Mouse (Mus musculus): ENCODE data around the gene Fbxo44. TPM values are rescaled to one million over a fixed set of nuclear protein-coding genes. Genes with fewer than 3 reads are reported as not detected.

Gene Fbxo44
- polyA plus RNA-seq, 1 experiment: 4.8 TPM

DNA sequence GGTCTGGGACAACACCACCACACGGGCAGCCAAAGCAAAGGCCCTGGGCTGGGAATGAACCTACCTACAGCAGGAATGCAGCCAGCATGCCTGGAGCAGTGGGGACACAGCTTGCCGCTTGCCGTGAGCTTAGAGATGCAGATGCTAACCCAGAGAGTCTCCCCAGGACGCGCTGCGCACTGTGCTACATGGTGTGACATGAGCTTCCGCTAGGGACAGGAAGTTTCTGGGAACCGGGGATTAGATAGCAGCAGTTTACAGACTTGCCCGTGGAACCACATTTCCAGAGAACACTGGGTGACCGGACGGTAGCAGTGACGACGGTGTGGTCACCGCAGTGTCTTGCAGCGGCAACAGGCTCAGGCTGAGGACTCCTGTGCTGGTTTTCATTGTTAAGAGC is 9.3 kb upstream of the Fbxo44 start:
- no peak for TF ChIP-seq GATA1 (IDR thresholded peaks at IDR 0.05; ENCODE audit: low read length)

DNA sequence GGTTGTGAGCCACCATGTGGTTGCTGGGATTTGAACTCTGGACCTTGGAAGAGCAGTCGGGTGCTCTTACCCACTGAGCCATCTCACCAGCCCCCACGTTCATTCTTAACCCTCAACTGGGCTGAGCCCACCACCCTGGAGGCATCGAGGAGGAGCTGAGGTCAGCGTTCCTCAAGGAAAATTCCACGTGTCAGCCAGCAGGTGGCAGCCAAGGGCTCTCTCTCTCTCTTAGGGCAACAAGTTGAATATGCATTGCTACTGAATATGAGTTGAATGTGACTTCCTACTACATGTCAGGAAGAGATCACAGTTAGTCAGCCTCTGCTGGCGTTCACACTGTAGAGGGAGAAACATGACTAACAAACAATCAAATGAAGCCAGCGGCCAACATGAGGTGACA is 8.0 kb upstream of the Fbxo44 start:
- TF ChIP-seq GATA1 (IDR thresholded peaks at IDR 0.05; ENCODE audit: low read length): no peak

DNA sequence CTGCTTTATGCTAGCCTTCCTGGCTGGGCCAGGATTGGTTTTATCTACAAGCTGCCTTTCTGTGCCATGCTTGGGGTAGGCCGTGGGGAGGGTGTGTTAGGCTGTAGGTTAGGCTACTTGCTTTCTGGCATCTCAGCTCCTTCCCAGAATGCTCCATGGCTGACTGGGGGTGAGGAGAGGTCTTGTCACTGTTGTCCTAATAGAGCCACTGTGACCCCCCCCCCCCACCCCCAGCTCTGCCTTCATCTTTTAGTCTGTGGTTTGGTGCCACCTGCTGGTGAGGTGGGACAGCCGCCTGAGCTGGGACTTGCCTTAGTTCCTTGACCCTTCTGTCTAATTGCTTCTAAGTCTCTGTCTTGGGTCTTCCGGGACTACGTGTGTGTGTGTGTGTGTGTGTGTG is 6.7 kb upstream of the Fbxo44 start:
- TF ChIP-seq GATA1 (IDR thresholded peaks at IDR 0.05; ENCODE audit: low read length): no peak

DNA sequence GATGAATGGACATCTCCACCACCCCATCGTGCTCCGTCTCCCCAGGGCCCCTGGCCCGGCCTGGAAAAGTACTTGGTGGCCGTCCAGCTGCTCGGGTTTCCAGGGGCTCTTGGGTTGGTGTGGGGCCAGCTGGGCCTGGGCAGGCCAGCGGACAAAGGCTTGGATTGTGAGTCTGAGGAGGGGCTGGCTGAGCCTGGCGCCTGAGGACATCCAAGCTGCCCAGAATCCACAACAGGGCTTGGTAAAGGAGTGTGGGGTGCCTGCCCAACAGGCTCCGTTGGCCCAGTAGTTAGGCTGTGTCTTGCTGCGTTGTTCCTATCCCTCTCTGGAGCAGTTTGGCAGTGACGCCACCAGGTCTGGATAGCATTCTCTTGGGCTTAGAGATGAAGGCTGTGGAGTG is 6.1 kb upstream of the Fbxo44 start:
- TF ChIP-seq GATA1 (IDR thresholded peaks at IDR 0.05; ENCODE audit: low read length): no peak

DNA sequence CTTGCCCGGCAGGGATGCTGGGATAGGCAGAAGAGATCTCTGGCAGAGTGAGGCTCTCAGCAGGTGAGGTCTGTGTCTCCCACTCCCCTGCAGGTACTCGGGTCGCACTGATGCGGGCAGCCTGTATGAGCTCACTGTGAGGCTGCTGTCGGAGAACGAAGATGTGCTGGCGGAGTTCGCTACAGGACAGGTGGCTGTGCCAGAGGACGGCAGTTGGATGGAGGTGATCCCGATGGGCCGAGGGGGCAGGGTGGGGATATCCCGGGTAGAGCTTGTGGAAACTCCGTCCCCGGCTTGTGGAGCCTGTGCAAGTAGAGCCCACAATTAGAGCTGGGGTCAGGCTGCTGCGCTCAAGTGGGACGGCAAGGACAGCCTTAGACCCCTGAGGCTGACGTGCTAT is 5.3 kb upstream of the Fbxo44 start:
- TF ChIP-seq GATA1 (IDR thresholded peaks at IDR 0.05; ENCODE audit: low read length): no peak

DNA sequence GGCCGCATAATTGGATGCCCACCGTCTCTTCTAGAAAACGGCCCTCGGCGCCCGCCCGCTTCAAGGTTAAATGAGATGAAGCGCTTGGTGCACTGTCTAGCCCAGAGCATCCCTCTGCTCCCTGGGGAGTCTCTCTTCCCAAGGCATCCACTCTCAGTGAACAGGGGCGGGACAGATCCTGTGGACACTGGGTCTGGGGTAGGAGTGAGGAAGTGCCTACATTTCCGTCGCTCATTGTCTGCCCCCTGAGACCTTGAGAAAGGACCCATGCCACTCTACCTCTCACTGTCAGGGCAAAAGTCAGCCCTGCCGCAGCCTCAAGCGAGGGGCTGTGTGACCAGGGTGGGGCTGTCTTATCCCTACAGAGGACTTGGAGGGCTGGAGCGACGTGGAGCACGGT is 4.2 kb upstream of the Fbxo44 start:
- no peak for TF ChIP-seq GATA1 (IDR thresholded peaks at IDR 0.05; ENCODE audit: low read length)

DNA sequence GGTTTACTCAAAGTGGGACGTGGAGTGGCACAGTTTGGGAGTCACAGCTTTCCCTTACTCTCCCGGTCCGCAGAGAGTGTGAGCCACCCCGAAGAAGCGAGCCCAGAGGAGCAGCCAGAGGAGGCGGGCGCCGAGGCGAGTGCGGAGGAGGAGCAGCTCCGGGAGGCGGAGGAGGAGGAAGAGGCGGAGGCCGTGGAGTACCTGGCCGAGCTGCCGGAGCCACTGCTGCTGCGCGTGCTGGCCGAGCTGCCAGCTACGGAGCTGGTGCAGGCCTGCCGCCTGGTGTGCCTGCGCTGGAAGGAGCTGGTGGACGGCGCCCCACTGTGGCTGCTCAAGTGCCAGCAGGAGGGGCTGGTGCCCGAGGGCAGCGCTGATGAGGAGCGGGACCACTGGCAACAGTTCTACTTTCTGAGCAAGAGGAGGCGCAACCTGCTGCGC is 3.7 kb upstream of the Fbxo44 start:
- TF ChIP-seq GATA1 (IDR thresholded peaks at IDR 0.05; ENCODE audit: low read length): no peak

DNA sequence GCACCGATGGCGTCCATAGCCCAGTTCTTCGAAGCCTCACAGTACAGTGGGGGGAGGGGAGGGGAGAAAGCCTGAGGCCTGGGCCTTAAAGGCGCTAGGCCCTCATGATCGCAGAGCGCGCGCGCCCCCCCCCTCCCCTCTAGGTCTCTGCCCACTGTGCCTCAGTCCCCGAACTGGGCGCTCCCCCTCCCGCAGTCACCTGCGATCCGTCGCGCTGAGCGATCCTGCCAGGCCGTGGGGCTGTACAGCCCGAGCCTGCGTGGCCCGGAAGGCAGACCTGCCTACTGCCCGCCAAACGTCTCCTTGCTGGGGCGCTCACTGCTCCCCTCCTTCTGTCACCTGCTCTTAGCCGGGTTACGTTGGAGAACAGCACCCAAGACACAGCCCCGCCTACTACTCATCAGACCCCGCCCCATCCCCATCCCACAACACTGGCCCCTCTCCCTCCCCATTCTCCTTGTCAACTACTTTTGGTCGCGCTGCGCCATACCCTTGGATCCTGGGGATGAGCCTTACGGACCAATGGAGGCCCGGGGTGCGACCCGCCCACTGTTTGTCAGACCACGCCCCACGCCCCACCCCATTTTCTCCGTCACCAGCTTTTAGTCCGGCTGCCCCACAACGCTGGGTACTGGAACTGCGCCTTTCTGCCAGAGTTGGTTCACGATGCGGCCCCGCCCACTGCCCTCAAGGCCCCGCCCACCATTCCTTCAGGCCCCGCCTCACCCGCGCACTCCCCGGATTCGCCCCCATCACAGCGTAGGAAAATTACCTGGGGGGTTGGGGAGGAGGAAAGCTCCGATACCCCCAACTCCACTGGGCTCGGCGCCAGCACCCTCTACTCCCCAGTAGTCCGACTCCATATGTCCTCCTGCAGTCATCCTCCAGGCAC is 492 bp downstream of the Fbxo44 start:
- no peak for TF ChIP-seq GATA1 (IDR thresholded peaks at IDR 0.05; ENCODE audit: low read length)

DNA sequence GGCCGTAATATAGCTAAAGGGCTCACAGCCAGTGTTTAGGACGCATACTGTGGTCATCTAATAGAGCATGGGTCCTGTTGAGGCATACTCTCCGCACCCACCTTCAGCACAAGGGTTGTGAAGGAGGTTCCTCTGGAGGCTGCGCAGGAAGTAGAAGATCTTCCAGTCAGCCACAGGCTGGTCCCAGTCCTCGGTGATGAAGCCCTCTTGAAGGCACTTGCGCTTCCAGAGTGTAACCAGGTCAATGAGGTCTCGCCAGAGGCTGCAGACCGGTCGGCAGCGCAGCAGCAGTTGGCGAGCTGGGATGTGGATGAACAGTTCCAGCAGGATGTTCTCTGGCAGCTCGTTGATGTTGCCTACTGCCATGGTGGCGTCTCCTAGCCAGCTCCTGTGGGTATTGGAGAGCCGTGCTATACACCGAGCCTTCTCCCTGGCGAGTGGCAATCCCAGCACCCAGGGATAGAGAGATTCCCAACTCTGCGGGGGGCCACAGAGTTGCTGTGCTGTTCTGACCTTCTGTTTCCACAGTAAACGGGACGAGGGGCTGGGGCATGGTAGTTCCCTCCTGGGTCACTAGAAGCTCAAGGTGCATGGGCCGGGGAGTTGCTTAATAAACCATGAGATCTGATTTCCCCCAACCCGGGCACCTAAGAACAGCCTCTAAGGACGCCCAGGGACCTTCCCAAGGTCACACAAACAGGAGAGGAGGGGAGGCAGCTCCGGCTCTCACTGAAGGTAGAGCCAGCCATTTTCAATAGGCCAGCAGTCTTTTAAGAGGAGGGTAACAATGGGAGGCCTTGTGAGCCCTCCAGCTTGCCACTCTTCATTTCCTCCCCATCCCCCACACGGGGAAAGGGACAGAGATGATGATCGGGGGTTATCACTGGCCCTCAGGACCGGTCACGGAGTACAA is 1.6 kb downstream of the Fbxo44 start:
- no peak for TF ChIP-seq GATA1 (IDR thresholded peaks at IDR 0.05; ENCODE audit: low read length)

DNA sequence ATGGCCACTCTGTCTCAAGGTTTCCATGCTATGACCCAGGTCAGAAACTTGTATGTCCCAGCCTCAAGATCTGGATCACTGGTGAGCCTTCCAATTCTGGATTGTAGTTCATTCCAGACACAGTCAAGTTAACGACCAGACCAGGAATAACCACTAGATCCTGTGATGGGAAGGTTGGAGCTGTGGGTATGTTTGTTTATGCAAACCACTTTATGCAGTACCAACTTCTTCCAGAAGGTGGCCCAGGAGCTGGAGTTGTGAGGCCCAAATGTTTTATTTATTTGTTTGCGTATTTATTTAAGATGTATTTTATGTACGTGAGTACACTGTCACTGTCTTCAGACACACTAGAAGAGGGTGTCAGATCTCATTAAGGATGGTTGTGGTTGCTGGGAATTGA is 5.3 kb downstream of the Fbxo44 start:
- no peak for TF ChIP-seq GATA1 (IDR thresholded peaks at IDR 0.05; ENCODE audit: low read length)

DNA sequence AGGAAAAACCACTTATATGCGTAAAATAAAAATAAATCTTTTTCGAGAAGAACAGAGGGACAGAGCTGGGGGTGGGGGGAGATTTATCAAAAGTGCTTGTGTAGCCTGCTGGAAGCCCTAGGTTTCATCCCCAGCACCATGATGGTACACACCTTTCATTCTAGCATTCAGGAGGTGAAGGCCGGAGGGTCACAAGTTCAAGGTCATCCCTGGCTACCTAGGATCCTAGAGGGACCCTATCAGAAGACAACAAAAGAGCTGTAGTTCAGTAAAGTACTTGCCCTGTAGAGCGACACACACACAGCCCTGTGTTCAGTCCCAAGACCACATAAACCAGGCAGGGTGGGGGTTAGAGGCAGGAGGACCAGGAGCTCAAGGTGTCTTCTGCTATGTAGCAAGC is 6.3 kb downstream of the Fbxo44 start:
- TF ChIP-seq GATA1 (IDR thresholded peaks at IDR 0.05; ENCODE audit: low read length): no peak

DNA sequence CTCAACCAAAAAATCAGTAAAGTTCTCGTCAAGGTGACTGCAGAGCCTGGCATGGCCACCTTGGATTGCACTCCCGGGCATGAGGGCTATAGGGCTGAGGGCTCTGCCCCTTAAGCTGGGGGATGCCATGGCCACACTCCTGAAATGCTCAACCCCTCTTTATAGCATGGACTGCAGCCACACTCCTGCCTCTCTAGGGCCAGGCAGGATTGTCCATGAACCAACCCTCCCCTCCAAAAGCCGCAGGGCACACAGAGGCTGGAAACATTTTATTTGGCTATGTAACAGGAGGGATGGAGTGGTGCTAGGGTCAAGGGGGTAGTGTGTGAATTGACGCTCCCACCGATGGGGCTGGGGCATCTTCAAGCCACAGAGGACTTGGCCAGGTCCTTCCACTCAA is 7.7 kb downstream of the Fbxo44 start:
- no peak for TF ChIP-seq GATA1 (IDR thresholded peaks at IDR 0.05; ENCODE audit: low read length)

DNA sequence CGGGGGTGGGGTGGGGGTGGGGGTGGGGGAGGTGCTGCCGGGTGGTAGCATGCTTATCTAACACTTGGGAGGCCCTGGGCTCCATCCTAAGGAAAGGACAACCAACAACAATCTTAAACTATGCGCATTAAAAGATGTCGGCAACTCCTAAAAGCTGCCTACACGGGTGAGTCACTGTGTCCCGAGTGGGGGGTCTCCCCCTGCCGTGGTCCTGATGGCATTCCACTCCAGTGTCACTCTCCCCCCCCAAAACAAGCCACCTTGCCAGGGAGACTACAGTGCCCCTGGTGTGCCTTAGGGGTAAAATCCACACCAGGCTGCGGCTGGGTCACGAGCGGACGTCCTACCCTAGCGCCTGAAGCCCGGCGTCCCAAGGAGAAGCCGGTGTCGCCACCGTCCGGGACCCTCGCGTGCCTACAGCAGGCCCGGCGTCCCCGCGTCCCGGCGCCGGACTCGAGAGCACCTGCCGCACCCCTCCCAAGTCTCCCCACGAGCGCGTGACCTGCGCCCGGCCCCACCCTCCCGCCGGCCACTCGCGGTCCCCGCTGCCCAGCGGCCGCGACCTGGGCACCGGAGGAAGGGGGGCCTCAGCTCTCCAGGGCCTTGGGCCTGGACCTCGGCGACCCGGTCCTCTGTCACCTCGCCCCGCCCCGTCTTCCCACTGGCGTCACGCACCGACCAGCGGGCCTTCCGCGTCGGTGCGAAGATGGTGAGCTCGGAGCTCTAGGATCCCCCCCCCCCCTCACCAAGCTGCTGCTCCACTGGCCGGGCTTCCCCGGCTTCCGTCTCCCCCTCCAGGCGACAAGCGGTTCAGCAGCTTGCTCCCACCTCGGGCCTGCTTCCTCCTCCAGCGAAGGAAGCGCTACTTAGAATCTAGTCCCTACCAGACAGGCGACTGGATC is 8.8 kb downstream of the Fbxo44 start, which contains the start of gene Fbxo6:
Gene Fbxo6 (minus strand): TSS at position 874 of the 902 bp plus-strand sequence.
- TF ChIP-seq GATA1 (IDR thresholded peaks at IDR 0.05; ENCODE audit: low read length): no peak

DNA sequence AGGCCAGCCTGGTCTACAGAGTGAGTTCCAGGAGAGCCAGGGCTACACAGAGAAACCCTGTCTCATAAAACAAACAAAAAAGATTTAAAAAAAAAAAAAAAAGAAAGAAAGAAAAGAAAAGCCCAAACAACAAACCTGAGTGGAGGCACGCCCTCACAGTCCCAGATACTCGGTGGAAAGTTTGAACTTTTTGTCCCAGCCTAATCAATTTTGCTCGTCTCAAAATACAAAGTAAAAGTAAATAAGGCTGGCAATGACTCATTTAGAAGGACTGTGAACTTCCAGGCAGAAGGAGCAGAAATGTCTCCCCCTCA is 9.4 kb downstream of the Fbxo44 start:
- no peak for TF ChIP-seq GATA1 (IDR thresholded peaks at IDR 0.05; ENCODE audit: low read length)

DNA sequence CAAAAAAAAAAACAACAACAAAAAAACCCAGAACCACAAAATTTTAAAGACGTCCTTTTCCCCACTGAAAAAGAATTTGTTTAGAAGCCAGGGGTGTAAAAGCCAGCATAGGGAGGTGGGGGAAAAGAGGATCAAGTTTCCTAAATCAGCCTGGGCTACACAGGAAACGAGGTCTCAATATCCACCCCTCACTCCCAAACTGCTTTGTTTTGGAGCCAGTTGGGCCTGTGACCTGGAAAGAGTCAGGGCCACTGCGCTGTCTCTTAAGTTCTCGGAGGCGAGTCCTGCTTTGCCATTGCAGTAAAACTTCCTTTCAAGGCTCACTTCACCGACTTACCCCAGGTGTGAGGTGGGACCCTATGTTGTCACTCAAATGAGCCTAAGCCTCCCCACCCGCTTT is 10.0 kb downstream of the Fbxo44 start:
- TF ChIP-seq GATA1 (IDR thresholded peaks at IDR 0.05; ENCODE audit: low read length): no peak
